11 mouse cellular contexts compared by ENCODE assay signal in genomic region chr14:73445508-73446256, GRCm38 (mm10).
DNase-seq lines count a peak whose midpoint lies in the region; ATAC-seq and TF ChIP-seq lines count a peak whose summit lies in the region.
"Had no signal": no experiment of that assay in that cellular context is flagged by ENCODE, and none has a peak within 500 bp of the region (broad histone marks: within the 10 kb centered on the region; RNA-seq: fewer than 3 reads in every experiment).

No protein-coding gene starts in this region.

- H3K9ac ChIP-seq in lung, embryonic 14.5 days, result no peak overlapping the region
- H3K9ac ChIP-seq in hindbrain, embryonic 13.5 days, result no peak overlapping the region

- TF ChIP-seq CTCF in lung, embryonic 14.5 days (IDR thresholded peaks at IDR 0.05; ENCODE audit: low read depth), result no peak

- peak; percentile 32 for DNase-seq in urinary bladder, adult 2 months (ENCODE audit: low spot score)
- no peak for DNase-seq in urinary bladder, postnatal 25 days (ENCODE audit: low spot score)
- peak; percentile 95 for DNase-seq in kidney, adult 9 months
- peak; percentile 37 for DNase-seq in lung, embryonic 14.5 days
- DNase-seq in right cerebral cortex, postnatal 25 days, result no peak
- DNase-seq in cerebellum, postnatal 14 days, result no peak
- no peak for DNase-seq in spleen, adult 12 weeks (ENCODE audit: low spot score)
- DNase-seq: cerebellum, adult 9-11 months; gastrocnemius, postnatal 14 days; left cerebral cortex, postnatal 4 days had no signal

- ATAC-seq in lung, embryonic 14.5 days (ENCODE audit: insufficient read depth), result 0 out of 2 replicates have a peak, but pooled peaks have one; percentile 21
- ATAC-seq in hindbrain, embryonic 13.5 days (ENCODE audit: low FRiP score), result no peak

- H3K4me1 ChIP-seq in lung, embryonic 14.5 days (ENCODE audit: insufficient read depth), result no peaks in the 10 kb centered on the region
- no peaks in the 10 kb centered on the region for H3K4me1 ChIP-seq in hindbrain, embryonic 13.5 days (replicated peaks)

- peak overlapping the region; percentile 30; the same call in 1 of the 2 replicates for H3K27ac ChIP-seq in lung, embryonic 14.5 days (ENCODE audit: low read depth)
- no peak overlapping the region for H3K27ac ChIP-seq in hindbrain, embryonic 13.5 days

- H3K4me3 ChIP-seq in lung, embryonic 14.5 days (ENCODE audit: low read depth, low read length), result no peak overlapping the region
- H3K4me3 ChIP-seq in hindbrain, embryonic 13.5 days, result no peak overlapping the region

- H3K36me3 ChIP-seq in lung, embryonic 14.5 days (ENCODE audit: insufficient read depth), result no peaks in the 10 kb centered on the region
- H3K36me3 ChIP-seq in hindbrain, embryonic 13.5 days, result no peaks in the 10 kb centered on the region

- 54% methylated on average over 6 of the region's 6 CpGs for WGBS in lung, embryonic 14.5 days
- 76% methylated on average over 6 of the region's 6 CpGs for WGBS in hindbrain, embryonic 13.5 days

- H3K4me2 ChIP-seq in lung, embryonic 14.5 days, result no peak overlapping the region
- H3K4me2 ChIP-seq in hindbrain, embryonic 13.5 days, result no peak overlapping the region

- no peaks in the 10 kb centered on the region for H3K9me3 ChIP-seq in lung, embryonic 14.5 days (ENCODE audit: low read depth, low read length)
- H3K9me3 ChIP-seq in hindbrain, embryonic 13.5 days, result no peaks in the 10 kb centered on the region

- no peaks in the 10 kb centered on the region for H3K27me3 ChIP-seq in lung, embryonic 14.5 days (ENCODE audit: insufficient read depth, low read length)
- no peaks in the 10 kb centered on the region for H3K27me3 ChIP-seq in hindbrain, embryonic 13.5 days

Comparison
In these comparisons a context has a peak if more than half of its experiments do, and no peak if none do; other contexts are left out.
1. DNase-seq: peak in urinary bladder, adult 2 months (single experiment), kidney, adult 9 months (single experiment) and lung, embryonic 14.5 days (single experiment); none in urinary bladder, postnatal 25 days (single experiment), right cerebral cortex, postnatal 25 days (single experiment), cerebellum, postnatal 14 days (0 of 2) and spleen, adult 12 weeks (single experiment).